Mouse (Mus musculus): ENCODE results near the gene Trpm3. TPM values are rescaled to one million over a fixed set of nuclear protein-coding genes. Genes with fewer than 3 reads are reported as not detected.

Trpm3 gene
- polyA plus RNA-seq, 2 experiments: 0.03 TPM; not detected in 1

- H3K27me3 ChIP-seq (ENCODE audit: control insufficient read depth, insufficient read depth, low read length): no peaks in the 10 kb centered on the region
- 54% methylated on average over 3 of the region's 3 CpGs for WGBS (ENCODE audit: insufficient replicate concordance)
- no peak for TF ChIP-seq EP300 (IDR thresholded peaks at IDR 0.05; ENCODE audit: low read depth)
- no peak for TF ChIP-seq CTCF (IDR thresholded peaks at IDR 0.05; ENCODE audit: low read depth)
- no peaks in the 10 kb centered on the region for H3K9me3 ChIP-seq (ENCODE audit: control insufficient read depth, low read length)
- no peak overlapping the region for H3K9ac ChIP-seq (replicated peaks)
- no peak overlapping the region for H3K27ac ChIP-seq
- ATAC-seq (ENCODE audit: insufficient read depth) (no peak), DNase-seq (ENCODE audit: low read depth in 3 of 3, low spot score in 3 of 3) (no peak)
- no peak overlapping the region for H3K4me2 ChIP-seq (ENCODE audit: low read depth)
- no peak overlapping the region for H3K4me3 ChIP-seq (ENCODE audit: insufficient read depth in 1 of 2, low read depth in 2 of 2, low read length in 2 of 2)
- no peaks in the 10 kb centered on the region for H3K4me1 ChIP-seq (replicated peaks; ENCODE audit: control insufficient read depth in 2 of 2, insufficient read depth in 2 of 2, low read length in 1 of 2)
- no peaks in the 10 kb centered on the region for H3K36me3 ChIP-seq (replicated peaks; ENCODE audit: control insufficient read depth, insufficient read depth, low read depth)
Measured at GRCm38 (mm10) chr19:22789753-22790152, 650.9 kb downstream of the Trpm3 start.

GRCm38 (mm10) chr19:22796996-22797395 is 658.1 kb downstream of the Trpm3 start:
- no peak for DNase-seq (ENCODE audit: low read depth in 3 of 3, low spot score in 3 of 3)
- no peaks in the 10 kb centered on the region for H3K9me3 ChIP-seq (ENCODE audit: control insufficient read depth, low read length)

GRCm38 (mm10) chr19:22800471-22800870 is 661.6 kb downstream of the Trpm3 start:
- Histone ChIP-seq H3K27me3 (ENCODE audit: control insufficient read depth, insufficient read depth, low read length) (no peaks in the 10 kb centered on the region), H3K4me3 (ENCODE audit: insufficient read depth in 1 of 2, low read depth in 2 of 2, low read length in 2 of 2) (no peak overlapping the region), H3K4me1 (replicated peaks; ENCODE audit: control insufficient read depth in 2 of 2, insufficient read depth in 2 of 2, low read length in 1 of 2) (no peaks in the 10 kb centered on the region), H3K9me3 (ENCODE audit: control insufficient read depth, low read length) (no peaks in the 10 kb centered on the region), H3K4me2 (ENCODE audit: low read depth) (no peak overlapping the region), H3K36me3 (replicated peaks; ENCODE audit: control insufficient read depth, insufficient read depth, low read depth) (no peaks in the 10 kb centered on the region), H3K9ac (replicated peaks) (no peak overlapping the region), H3K27ac (no peak overlapping the region)
- no peak for ATAC-seq (ENCODE audit: insufficient read depth)
- no peak for DNase-seq (ENCODE audit: low read depth in 3 of 3, low spot score in 3 of 3)
- TF ChIP-seq EP300 (IDR thresholded peaks at IDR 0.05; ENCODE audit: low read depth): no peak
- TF ChIP-seq CTCF (IDR thresholded peaks at IDR 0.05; ENCODE audit: low read depth): no peak
- WGBS (ENCODE audit: insufficient replicate concordance): 23% methylated on average over 5 of the region's 5 CpGs

More at GRCm38 (mm10) chr19:22796996-22797395, 658.1 kb downstream of the Trpm3 start:
- H3K4me1 ChIP-seq (replicated peaks; ENCODE audit: control insufficient read depth in 2 of 2, insufficient read depth in 2 of 2, low read length in 1 of 2): no peaks in the 10 kb centered on the region
- H3K4me2 ChIP-seq (ENCODE audit: low read depth): no peak overlapping the region
- TF ChIP-seq EP300 (IDR thresholded peaks at IDR 0.05; ENCODE audit: low read depth) (no peak), CTCF (IDR thresholded peaks at IDR 0.05; ENCODE audit: low read depth) (no peak)
- H3K27ac ChIP-seq: no peak overlapping the region
- H3K36me3 ChIP-seq (replicated peaks; ENCODE audit: control insufficient read depth, insufficient read depth, low read depth): no peaks in the 10 kb centered on the region
- H3K27me3 ChIP-seq (ENCODE audit: control insufficient read depth, insufficient read depth, low read length): no peaks in the 10 kb centered on the region
- H3K4me3 ChIP-seq (ENCODE audit: insufficient read depth in 1 of 2, low read depth in 2 of 2, low read length in 2 of 2): no peak overlapping the region
- no peak for ATAC-seq (ENCODE audit: insufficient read depth)
- H3K9ac ChIP-seq (replicated peaks): no peak overlapping the region
- 60% methylated on average over 2 of the region's 2 CpGs for WGBS (ENCODE audit: insufficient replicate concordance)

GRCm38 (mm10) chr19:22803396-22803795 is 664.5 kb downstream of the Trpm3 start:
- no peak overlapping the region for H3K4me2 ChIP-seq (ENCODE audit: low read depth)
- no peak overlapping the region for H3K9ac ChIP-seq (replicated peaks)
- H3K36me3 ChIP-seq (replicated peaks; ENCODE audit: control insufficient read depth, insufficient read depth, low read depth): no peaks in the 10 kb centered on the region
- no peaks in the 10 kb centered on the region for H3K9me3 ChIP-seq (ENCODE audit: control insufficient read depth, low read length)
- TF ChIP-seq CTCF (IDR thresholded peaks at IDR 0.05; ENCODE audit: low read depth) (no peak), EP300 (IDR thresholded peaks at IDR 0.05; ENCODE audit: low read depth) (no peak)
- no peak overlapping the region for H3K4me3 ChIP-seq (ENCODE audit: insufficient read depth in 1 of 2, low read depth in 2 of 2, low read length in 2 of 2)
- H3K4me1 ChIP-seq (replicated peaks; ENCODE audit: control insufficient read depth in 2 of 2, insufficient read depth in 2 of 2, low read length in 1 of 2): no peaks in the 10 kb centered on the region
- H3K27ac ChIP-seq: no peak overlapping the region
- no peak for ATAC-seq (ENCODE audit: insufficient read depth)
- no peak for DNase-seq (ENCODE audit: low read depth in 3 of 3, low spot score in 3 of 3)
- H3K27me3 ChIP-seq (ENCODE audit: control insufficient read depth, insufficient read depth, low read length): no peaks in the 10 kb centered on the region

- H3K27me3 ChIP-seq (ENCODE audit: control insufficient read depth, insufficient read depth, low read length): no peaks in the 10 kb centered on the region
- no peak overlapping the region for H3K27ac ChIP-seq
- H3K9ac ChIP-seq (replicated peaks): no peak overlapping the region
- DNase-seq (ENCODE audit: low read depth in 3 of 3, low spot score in 3 of 3) (no peak), ATAC-seq (ENCODE audit: insufficient read depth) (no peak)
- no peaks in the 10 kb centered on the region for H3K4me1 ChIP-seq (replicated peaks; ENCODE audit: control insufficient read depth in 2 of 2, insufficient read depth in 2 of 2, low read length in 1 of 2)
- H3K4me2 ChIP-seq (ENCODE audit: low read depth): no peak overlapping the region
- no peak overlapping the region for H3K4me3 ChIP-seq (ENCODE audit: insufficient read depth in 1 of 2, low read depth in 2 of 2, low read length in 2 of 2)
- TF ChIP-seq CTCF (IDR thresholded peaks at IDR 0.05; ENCODE audit: low read depth) (no peak), EP300 (IDR thresholded peaks at IDR 0.05; ENCODE audit: low read depth) (no peak)
- WGBS (ENCODE audit: insufficient replicate concordance): 49% methylated on average over 2 of the region's 2 CpGs
- no peaks in the 10 kb centered on the region for H3K36me3 ChIP-seq (replicated peaks; ENCODE audit: control insufficient read depth, insufficient read depth, low read depth)
- H3K9me3 ChIP-seq (ENCODE audit: control insufficient read depth, low read length): no peaks in the 10 kb centered on the region
Measured at GRCm38 (mm10) chr19:22804311-22804710, 665.5 kb downstream of the Trpm3 start.
